Mouse (Mus musculus): ENCODE measurements around the gene Tcn2. TPM values are rescaled to one million over a fixed set of nuclear protein-coding genes. Genes with fewer than 3 reads are reported as not detected.

The Tcn2 gene
- 49.7 and 61.8 TPM in 2 replicates for polyA plus RNA-seq (2014; fragmentation: Nextera tagmentation; extraction: Ambion mirVana)

DNA sequence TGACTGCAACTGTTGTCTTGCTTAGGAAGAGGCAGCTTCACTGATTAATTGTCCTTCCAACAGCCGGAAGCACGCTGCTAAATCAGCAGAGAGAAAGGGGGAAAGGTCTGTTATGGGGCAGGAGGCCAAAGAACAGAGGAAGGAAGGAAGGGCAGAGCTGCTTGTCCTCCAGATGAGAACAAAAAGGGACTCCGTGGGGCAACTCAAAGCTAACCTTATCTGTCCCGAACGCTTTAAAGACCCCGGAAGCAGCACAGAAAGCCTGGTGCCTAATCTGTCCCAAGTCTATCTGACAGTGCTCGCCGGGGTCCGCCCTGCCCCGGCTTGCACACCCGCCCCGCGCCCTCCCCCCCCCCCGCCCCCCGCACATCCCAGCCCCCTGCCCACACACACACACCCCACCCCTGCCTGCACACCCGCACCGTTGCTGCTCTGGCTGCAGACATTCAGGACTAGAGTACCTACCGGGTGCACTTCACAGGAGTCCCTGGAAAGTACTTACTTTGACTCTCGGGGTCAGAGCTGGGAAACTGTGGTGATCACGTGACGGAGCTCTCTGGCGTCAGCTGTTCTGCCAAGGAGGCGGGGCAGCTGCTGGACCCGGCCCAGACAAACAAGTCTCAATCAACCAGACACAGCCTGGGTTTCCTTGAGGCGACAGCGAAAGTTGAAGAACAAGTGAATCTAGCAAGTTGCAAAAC is at the start of gene Tcn2:
TSS of gene Tcn2 (minus strand) at position 649 of the 701 bp plus-strand sequence.
- Histone ChIP-seq H3K9ac (ENCODE audit: low read depth, low read length) (peak within 1 kb of the TSS; percentile 63), H3K27ac (ENCODE audit: low read depth, low read length) (no peak within 1 kb of the TSS; the same call in 1 of the 2 replicates), H3K4me1 (ENCODE audit: control insufficient read depth, insufficient read depth, low read length) (peaks cover 6% of the 10 kb centered on the region; the same call in 1 of the 2 replicates), H3K4me2 (replicated peaks; ENCODE audit: low read depth, low read length) (peak within 1 kb of the TSS; percentile 77), H3K9me3 (ENCODE audit: control insufficient read depth, low read length) (no peaks in the 10 kb centered on the region), H3K4me3 (ENCODE audit: low read length) (peak within 1 kb of the TSS; percentile 51), H3K27me3 (ENCODE audit: control insufficient read depth, insufficient read depth, low read length) (no peaks in the 10 kb centered on the region), H3K36me3 (ENCODE audit: control insufficient read depth, insufficient read depth, low read length) (peaks cover 2% of the 10 kb centered on the region; the same call in 1 of the 2 replicates)
- peak; percentile 85 for ATAC-seq (ENCODE audit: low FRiP score, low TSS enrichment)
- under 1% methylated on average over 17 of the region's 26 CpGs for WGBS

- Histone ChIP-seq H3K27me3 (ENCODE audit: control insufficient read depth, insufficient read depth, low read length) (peaks cover 14% of the 10 kb centered on the region), H3K4me2 (replicated peaks; ENCODE audit: low read depth, low read length) (no peak overlapping the region), H3K4me1 (ENCODE audit: control insufficient read depth, insufficient read depth, low read length) (0 out of 2 replicates have a peak, but pooled peaks cover 3% of the 10 kb centered on the region), H3K4me3 (ENCODE audit: low read length) (no peak overlapping the region), H3K27ac (ENCODE audit: low read depth, low read length) (no peak overlapping the region), H3K9me3 (ENCODE audit: control insufficient read depth, low read length) (no peaks in the 10 kb centered on the region), H3K9ac (ENCODE audit: low read depth, low read length) (no peak overlapping the region), H3K36me3 (ENCODE audit: control insufficient read depth, insufficient read depth, low read length) (peaks cover 36% of the 10 kb centered on the region)
- WGBS, result 59% methylated on average over 6 of the region's 6 CpGs
- no peak for ATAC-seq (ENCODE audit: low FRiP score, low TSS enrichment)
Observed at GRCm38 (mm10) chr11:3981536-3981935, 49.6 kb upstream of the Tcn2 start.

DNA sequence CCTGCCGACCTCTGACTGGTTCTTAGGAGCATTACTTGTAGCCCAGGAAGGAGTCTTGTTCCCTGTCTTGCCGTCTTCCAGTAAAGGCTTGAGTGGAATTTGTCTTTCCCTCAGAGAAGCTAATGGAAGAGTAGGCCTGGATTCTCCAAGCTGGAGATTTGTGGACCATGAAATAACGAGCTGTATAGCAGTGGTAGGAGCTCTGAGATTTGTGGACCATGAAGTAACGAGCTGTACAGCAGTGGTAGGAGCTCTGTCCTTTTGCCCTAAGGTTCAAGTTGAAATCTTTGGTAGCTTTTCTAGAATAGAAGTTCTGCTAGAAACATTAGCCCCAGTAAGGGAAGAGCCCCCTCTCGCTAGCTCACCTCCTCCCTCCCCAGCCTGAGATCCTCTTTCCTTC is 46.5 kb upstream of the Tcn2 start:
- Histone ChIP-seq H3K27ac (ENCODE audit: low read depth, low read length) (no peak overlapping the region), H3K27me3 (ENCODE audit: control insufficient read depth, insufficient read depth, low read length) (peaks cover 9% of the 10 kb centered on the region), H3K4me1 (ENCODE audit: control insufficient read depth, insufficient read depth, low read length) (no peaks in the 10 kb centered on the region), H3K4me2 (replicated peaks; ENCODE audit: low read depth, low read length) (no peak overlapping the region), H3K9me3 (ENCODE audit: control insufficient read depth, low read length) (no peaks in the 10 kb centered on the region), H3K36me3 (ENCODE audit: control insufficient read depth, insufficient read depth, low read length) (peaks cover 67% of the 10 kb centered on the region), H3K9ac (ENCODE audit: low read depth, low read length) (no peak overlapping the region), H3K4me3 (ENCODE audit: low read length) (no peak overlapping the region)
- no peak for ATAC-seq (ENCODE audit: low FRiP score, low TSS enrichment)
- 54% methylated on average over 5 of the region's 5 CpGs for WGBS

GRCm38 (mm10) chr11:3976678-3977077 is 44.7 kb upstream of the Tcn2 start, which contains the start of gene 4930556J24Rik:
TSS of gene 4930556J24Rik (minus strand) at chr11:3976778.
- Histone ChIP-seq H3K4me2 (replicated peaks; ENCODE audit: low read depth, low read length) (no peak within 1 kb of the TSS), H3K9ac (ENCODE audit: low read depth, low read length) (no peak within 1 kb of the TSS), H3K9me3 (ENCODE audit: control insufficient read depth, low read length) (no peaks in the 10 kb centered on the region), H3K4me3 (ENCODE audit: low read length) (no peak within 1 kb of the TSS), H3K27ac (ENCODE audit: low read depth, low read length) (no peak within 1 kb of the TSS), H3K4me1 (ENCODE audit: control insufficient read depth, insufficient read depth, low read length) (no peaks in the 10 kb centered on the region), H3K36me3 (ENCODE audit: control insufficient read depth, insufficient read depth, low read length) (peaks cover 84% of the 10 kb centered on the region), H3K27me3 (ENCODE audit: control insufficient read depth, insufficient read depth, low read length) (no peaks in the 10 kb centered on the region)
- WGBS, result 94% methylated on average over 5 of the region's 6 CpGs
- ATAC-seq (ENCODE audit: low FRiP score, low TSS enrichment), result no peak

- Histone ChIP-seq H3K4me2 (replicated peaks; ENCODE audit: low read depth, low read length) (no peak overlapping the region), H3K4me3 (ENCODE audit: low read length) (no peak overlapping the region), H3K27me3 (ENCODE audit: control insufficient read depth, insufficient read depth, low read length) (no peaks in the 10 kb centered on the region), H3K27ac (ENCODE audit: low read depth, low read length) (no peak overlapping the region), H3K36me3 (ENCODE audit: control insufficient read depth, insufficient read depth, low read length) (peaks cover 100% of the 10 kb centered on the region), H3K9ac (ENCODE audit: low read depth, low read length) (no peak overlapping the region), H3K4me1 (ENCODE audit: control insufficient read depth, insufficient read depth, low read length) (no peaks in the 10 kb centered on the region), H3K9me3 (ENCODE audit: control insufficient read depth, low read length) (no peaks in the 10 kb centered on the region)
- ATAC-seq (ENCODE audit: low FRiP score, low TSS enrichment), result no peak
- WGBS, result 86% methylated on average over 3 of the region's 3 CpGs
Observed at GRCm38 (mm10) chr11:3974311-3974710, 42.4 kb upstream of the Tcn2 start.

- no peaks in the 10 kb centered on the region for H3K9me3 ChIP-seq (ENCODE audit: control insufficient read depth, low read length)
- ATAC-seq (ENCODE audit: low FRiP score, low TSS enrichment), result no peak
- H3K4me2 ChIP-seq (replicated peaks; ENCODE audit: low read depth, low read length), result no peak overlapping the region
- H3K9ac ChIP-seq (ENCODE audit: low read depth, low read length), result no peak overlapping the region
- H3K4me1 ChIP-seq (ENCODE audit: control insufficient read depth, insufficient read depth, low read length), result no peaks in the 10 kb centered on the region
- no peaks in the 10 kb centered on the region for H3K27me3 ChIP-seq (ENCODE audit: control insufficient read depth, insufficient read depth, low read length)
- H3K36me3 ChIP-seq (ENCODE audit: control insufficient read depth, insufficient read depth, low read length), result peaks cover 97% of the 10 kb centered on the region
- H3K4me3 ChIP-seq (ENCODE audit: low read length), result no peak overlapping the region
- no peak overlapping the region for H3K27ac ChIP-seq (ENCODE audit: low read depth, low read length)
- 96% methylated on average over 7 of the region's 7 CpGs for WGBS
Observed at GRCm38 (mm10) chr11:3973081-3973480, 41.1 kb upstream of the Tcn2 start.

DNA sequence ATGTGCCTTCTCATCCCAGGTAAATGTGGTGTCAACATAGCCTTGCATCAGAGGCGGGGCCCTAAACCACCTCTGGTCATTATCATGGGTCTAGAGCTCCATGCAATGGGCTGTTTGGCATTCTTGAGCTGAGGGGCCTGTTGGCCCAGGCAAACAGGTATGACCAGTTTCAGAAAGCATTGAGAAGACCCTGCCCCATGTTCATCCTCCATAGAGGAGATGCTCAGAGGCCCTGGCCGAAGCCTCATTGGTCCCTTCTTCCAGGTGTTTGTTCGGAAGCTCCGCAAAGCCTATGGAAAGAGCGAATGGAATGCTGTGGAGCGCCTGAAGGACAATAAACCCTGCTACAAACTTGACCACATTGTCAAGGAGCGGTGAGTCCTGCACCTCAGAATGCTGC is 38.4 kb upstream of the Tcn2 start:
- H3K4me2 ChIP-seq (replicated peaks; ENCODE audit: low read depth, low read length), result no peak overlapping the region
- no peak for ATAC-seq (ENCODE audit: low FRiP score, low TSS enrichment)
- 95% methylated on average over 7 of the region's 7 CpGs for WGBS
- H3K9me3 ChIP-seq (ENCODE audit: control insufficient read depth, low read length), result no peaks in the 10 kb centered on the region
- no peaks in the 10 kb centered on the region for H3K27me3 ChIP-seq (ENCODE audit: control insufficient read depth, insufficient read depth, low read length)
- peaks cover 82% of the 10 kb centered on the region for H3K36me3 ChIP-seq (ENCODE audit: control insufficient read depth, insufficient read depth, low read length)
- 0 out of 2 replicates have a peak, but pooled peaks cover 2% of the 10 kb centered on the region for H3K4me1 ChIP-seq (ENCODE audit: control insufficient read depth, insufficient read depth, low read length)
- H3K4me3 ChIP-seq (ENCODE audit: low read length), result no peak overlapping the region
- H3K9ac ChIP-seq (ENCODE audit: low read depth, low read length), result no peak overlapping the region
- no peak overlapping the region for H3K27ac ChIP-seq (ENCODE audit: low read depth, low read length)

DNA sequence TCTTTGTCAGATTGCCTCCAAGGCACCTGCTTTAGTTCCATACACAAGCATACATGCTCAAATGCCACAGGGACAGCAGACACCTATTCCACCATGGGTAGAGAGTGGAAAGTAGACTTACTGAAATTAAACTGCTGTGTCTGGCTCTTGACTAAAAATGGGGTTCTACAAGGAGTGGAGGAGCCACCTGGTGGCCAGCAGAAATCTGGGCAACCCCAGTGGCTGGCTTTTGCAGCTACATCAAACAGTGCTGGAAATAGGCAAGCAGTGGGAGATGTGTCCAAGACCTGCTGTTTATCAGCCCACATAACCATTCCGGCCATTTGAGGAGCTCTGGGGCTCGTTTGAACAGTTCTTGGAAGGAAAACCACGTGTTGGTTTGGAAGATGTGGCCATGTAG is 37.9 kb upstream of the Tcn2 start:
- no peak overlapping the region for H3K4me2 ChIP-seq (replicated peaks; ENCODE audit: low read depth, low read length)
- peaks cover 77% of the 10 kb centered on the region for H3K36me3 ChIP-seq (ENCODE audit: control insufficient read depth, insufficient read depth, low read length)

GRCm38 (mm10) chr11:3964416-3965172 is 32.6 kb upstream of the Tcn2 start:
- WGBS, result 14% methylated on average over 11 of the region's 11 CpGs
- no peaks in the 10 kb centered on the region for H3K27me3 ChIP-seq (ENCODE audit: control insufficient read depth, insufficient read depth, low read length)
- H3K9me3 ChIP-seq (ENCODE audit: control insufficient read depth, low read length), result no peaks in the 10 kb centered on the region
- H3K9ac ChIP-seq (ENCODE audit: low read depth, low read length), result peak overlapping the region; percentile 80
- no peak for ATAC-seq (ENCODE audit: low FRiP score, low TSS enrichment)
- peak overlapping the region; percentile 79 for H3K4me3 ChIP-seq (ENCODE audit: low read length)
- peaks cover 25% of the 10 kb centered on the region for H3K36me3 ChIP-seq (ENCODE audit: control insufficient read depth, insufficient read depth, low read length)
- peaks cover 7% of the 10 kb centered on the region; the same call in 1 of the 2 replicates for H3K4me1 ChIP-seq (ENCODE audit: control insufficient read depth, insufficient read depth, low read length)
- peak overlapping the region; percentile 58 for H3K4me2 ChIP-seq (replicated peaks; ENCODE audit: low read depth, low read length)
- peak overlapping the region; percentile 39; the same call in 1 of the 2 replicates for H3K27ac ChIP-seq (ENCODE audit: low read depth, low read length)

More for the DNA sequence above, 37.9 kb upstream of the Tcn2 start:
- H3K27ac ChIP-seq (ENCODE audit: low read depth, low read length), result no peak overlapping the region
- WGBS, result 86% methylated on average over 3 of the region's 3 CpGs
- no peak for ATAC-seq (ENCODE audit: low FRiP score, low TSS enrichment)
- peaks cover 4% of the 10 kb centered on the region; the same call in 1 of the 2 replicates for H3K4me1 ChIP-seq (ENCODE audit: control insufficient read depth, insufficient read depth, low read length)
- no peak overlapping the region for H3K4me3 ChIP-seq (ENCODE audit: low read length)
- H3K27me3 ChIP-seq (ENCODE audit: control insufficient read depth, insufficient read depth, low read length), result no peaks in the 10 kb centered on the region
- no peak overlapping the region for H3K9ac ChIP-seq (ENCODE audit: low read depth, low read length)
- no peaks in the 10 kb centered on the region for H3K9me3 ChIP-seq (ENCODE audit: control insufficient read depth, low read length)

All from kidney, embryonic 14.5 days (tissue).